Mouse (Mus musculus) Patski (cell line): ENCODE data around the gene Gm7138. TPM values are rescaled to one million over a fixed set of nuclear protein-coding genes. Genes with fewer than 3 reads are reported as not detected.
"Not testable (repeated sequence)": the region's sequence is repeated elsewhere in the genome, so short reads cannot be mapped to it uniquely, and the experiment has no call there.

Experiments used
- ATAC-seq: fragments of 100-300 bp; one replicate; pipeline ENCODE4 v1.8.0; 2021
- CTCF ChIA-PET: fragments of 350-600 bp; sonication (Branson Sonifier 250); formaldehyde crosslinking; loops from one replicate; lab custom pipeline; 2022; ENCODE audit warnings: inconsistent platforms; lab: Charles Lee
- POLR2A ChIA-PET: fragments of 350-600 bp; sonication (Branson Sonifier 250); formaldehyde crosslinking; loops from one replicate; lab custom pipeline; 2022; ENCODE audit warnings: antibody characterized with exemption, inconsistent platforms; lab: Charles Lee
- DNase-seq: peaks from one replicate; pipeline ENCODE4 v3.0.0-alpha.2; 2011; ENCODE audit warnings: low read depth, low spot score
- H3K27me3 ChIP-seq: fragments of 371-371 bp; one replicate; pipeline ENCODE4 v1.5.1; 2021
- CTCF ChIP-seq: fragments of 100-300 bp; IDR thresholded peaks from one replicate; pipeline ENCODE4 v1.5.1; 2021
- in situ Hi-C: fragments of 300-500 bp; cut with MboI; formaldehyde crosslinking; loops from 3 replicates; pipeline ENCODE4 v1.11.1; 2018; ENCODE audit warnings: low pct_unique_long_range_greater_than_20kb, mixed read lengths
- polyA plus RNA-seq: library from polyadenylated mRNA; unstranded; gene quantifications from one replicate; pipeline ENCODE4 v1.2.3, GENCODE M21; 2021

Gene Gm7138
- polyA plus RNA-seq, 1 experiment from 2014 or later: not detected

GRCm38 (mm10) chr10:77788621-77789020 lies 11.9 kb upstream of the Gm7138 start:
- CTCF ChIA-PET: no interaction called here
- ATAC-seq (no peak), DNase-seq (no peak)
- no peaks in the 10 kb centered on the region for H3K27me3 ChIP-seq
- POLR2A ChIA-PET: no interaction called here
- in situ Hi-C loops: no loop called here
- TF ChIP-seq CTCF: no peak

GRCm38 (mm10) chr10:77787876-77788275 lies 11.1 kb upstream of the Gm7138 start, which contains the start of gene Gm7137:
Gene Gm7137 (minus strand): TSS chr10:77788200.
- DNase-seq, POLR2A ChIA-PET, H3K27me3 ChIP-seq, CTCF ChIA-PET, ATAC-seq, in situ Hi-C loops: not testable (repeated sequence)

- POLR2A ChIA-PET, in situ Hi-C loops, H3K27me3 ChIP-seq, DNase-seq, CTCF ChIA-PET, ATAC-seq: not testable (repeated sequence)
Observed at GRCm38 (mm10) chr10:77783396-77783795, 6.7 kb upstream of the Gm7138 start.

- POLR2A ChIA-PET, DNase-seq: not testable (repeated sequence)
Observed at GRCm38 (mm10) chr10:77782442-77782841, 5.7 kb upstream of the Gm7138 start, which contains the start of gene Gm3250. Gene Gm3250 (minus strand): TSS chr10:77782542.

GRCm38 (mm10) chr10:77772142-77772541 lies 4.6 kb downstream of the Gm7138 start:
- in situ Hi-C loops, ATAC-seq, DNase-seq, POLR2A ChIA-PET, CTCF ChIA-PET, H3K27me3 ChIP-seq: not testable (repeated sequence)

More at GRCm38 (mm10) chr10:77782442-77782841, 5.7 kb upstream of the Gm7138 start, which contains the start of gene Gm3250:
- CTCF ChIA-PET, H3K27me3 ChIP-seq, in situ Hi-C loops, ATAC-seq: not testable (repeated sequence)

- H3K27me3 ChIP-seq, DNase-seq, in situ Hi-C loops, POLR2A ChIA-PET, ATAC-seq, CTCF ChIA-PET: not testable (repeated sequence)
Observed at GRCm38 (mm10) chr10:77771225-77771624, 5.5 kb downstream of the Gm7138 start, which contains the start of gene Gm3238. Gene Gm3238 (minus strand): TSS chr10:77771325.

GRCm38 (mm10) chr10:77769727-77770126 lies 7.0 kb downstream of the Gm7138 start:
- ATAC-seq: no peak
- in situ Hi-C loops: no loop called here
- H3K27me3 ChIP-seq: peaks cover 4% of the 10 kb centered on the region
- no peak for DNase-seq
- POLR2A ChIA-PET: no interaction called here
- TF ChIP-seq CTCF: no peak
- CTCF ChIA-PET: no interaction called here

- CTCF ChIA-PET, in situ Hi-C loops, POLR2A ChIA-PET, ATAC-seq, DNase-seq, H3K27me3 ChIP-seq: not testable (repeated sequence)
Observed at GRCm38 (mm10) chr10:77759582-77759981, 17.2 kb downstream of the Gm7138 start, which contains the start of gene Gm3233. Gene Gm3233 (minus strand): TSS chr10:77759682.

- ChIA-PET POLR2A (interaction anchor here (0.7 kb wide), 1 partner anchor 163 kb away, joined by 5 read pairs; no protein-coding TSS in a partner anchor), CTCF (no interaction called here)
- TF ChIP-seq CTCF: no peak
- DNase-seq: no peak
- H3K27me3 ChIP-seq: peaks cover 5% of the 10 kb centered on the region
- ATAC-seq: no peak
- in situ Hi-C loops: no loop called here
Observed at GRCm38 (mm10) chr10:77753448-77753847, 23.3 kb downstream of the Gm7138 start.

GRCm38 (mm10) chr10:77752312-77752711 lies 24.4 kb downstream of the Gm7138 start:
- ATAC-seq, DNase-seq, H3K27me3 ChIP-seq, CTCF ChIA-PET, POLR2A ChIA-PET, in situ Hi-C loops: not testable (repeated sequence)

- CTCF ChIA-PET, POLR2A ChIA-PET, DNase-seq, ATAC-seq, H3K27me3 ChIP-seq, in situ Hi-C loops: not testable (repeated sequence)
Observed at GRCm38 (mm10) chr10:77751254-77751653, 25.5 kb downstream of the Gm7138 start, which contains the start of gene Gm9736. Gene Gm9736 (minus strand): TSS chr10:77751354.

- in situ Hi-C loops, CTCF ChIA-PET, POLR2A ChIA-PET, ATAC-seq, H3K27me3 ChIP-seq, DNase-seq: not testable (repeated sequence)
Observed at GRCm38 (mm10) chr10:77750686-77751085, 26.1 kb downstream of the Gm7138 start.

- in situ Hi-C loops, CTCF ChIA-PET, DNase-seq, POLR2A ChIA-PET, ATAC-seq: not testable (repeated sequence)
- peaks cover 26% of the 10 kb centered on the region for H3K27me3 ChIP-seq
Observed at GRCm38 (mm10) chr10:77741924-77742688, 34.6 kb downstream of the Gm7138 start, which contains the start of gene Gm18596. Gene Gm18596 (minus strand): TSS chr10:77742638.
